Mouse (Mus musculus) heart, embryonic 12.5 days (tissue): ENCODE measurements around the gene Upp1. TPM values are rescaled to one million over a fixed set of nuclear protein-coding genes. Genes with fewer than 3 reads are reported as not detected.

ENCODE experiments used
- ATAC-seq: fragments of 200-750 bp; cut with Nextera tagmentation; 2 replicates; pipeline ENCODE4 v1.8.0; 2017; ENCODE audit warnings: moderate TSS enrichment, moderate library complexity; ENCODE audit not compliant: insufficient number of reproducible peaks, low FRiP score
- H3K27ac ChIP-seq: fragments of 300-500 bp; sonication (generic); 2 replicates; pipeline ENCODE4 v1.5.1; 2016; ENCODE audit warnings: mild to moderate bottlenecking, moderate library complexity; ENCODE audit not compliant: poor library complexity, severe bottlenecking
- H3K27me3 ChIP-seq: fragments of 300-500 bp; sonication (generic); replicated peaks from 2 replicates; pipeline ENCODE4 v1.6.1; 2016; ENCODE audit warnings: mild to moderate bottlenecking, moderate library complexity
- H3K36me3 ChIP-seq: fragments of 300-500 bp; sonication (generic); 2 replicates; pipeline ENCODE4 v1.6.1; 2016; ENCODE audit warnings: mild to moderate bottlenecking, moderate library complexity
- H3K4me1 ChIP-seq: fragments of 300-500 bp; sonication (generic); replicated peaks from 2 replicates; pipeline ENCODE4 v1.6.1; 2016; ENCODE audit warnings: mild to moderate bottlenecking
- H3K4me2 ChIP-seq: fragments of 300-500 bp; sonication (generic); 2 replicates; pipeline ENCODE4 v1.6.1; 2016; ENCODE audit warnings: mild to moderate bottlenecking, moderate library complexity
- H3K4me3 ChIP-seq: fragments of 300-500 bp; sonication (generic); 2 replicates; pipeline ENCODE4 v1.5.1; 2016; ENCODE audit warnings: mild to moderate bottlenecking
- H3K9ac ChIP-seq: fragments of 300-500 bp; sonication (generic); 2 replicates; pipeline ENCODE4 v1.6.1; 2016; ENCODE audit warnings: mild to moderate bottlenecking, moderate library complexity
- H3K9me3 ChIP-seq: fragments of 300-500 bp; sonication (generic); replicated peaks from 2 replicates; pipeline ENCODE4 v1.6.1; 2016; ENCODE audit warnings: mild to moderate bottlenecking, moderate library complexity
- WGBS: fragments of 180-500 bp; shearing (Covaris S2); methylation state at CpG from one replicate; pipeline ENCODE4 v1.1.7; 2016; 5-methylcytosine and 5-hydroxymethylcytosine counted together
- polyA plus RNA-seq: library from polyadenylated mRNA; unstranded; fragments of >200 nt; fragmentation: Nextera tagmentation; extraction: Ambion mirVana; gene quantifications from 2 replicates; pipeline ENCODE4 v1.2.1, GENCODE M21; 2016

The Upp1 gene
- 23.3 and 25.1 TPM in 2 replicates for polyA plus RNA-seq

- Histone ChIP-seq H3K4me1 (peaks cover 35% of the 10 kb centered on the region), H3K9ac (peak within 1 kb of the TSS; percentile 73), H3K27ac (peak within 1 kb of the TSS; percentile 75), H3K27me3 (peaks cover 13% of the 10 kb centered on the region; the same call in 1 of the 2 replicates), H3K9me3 (no peaks in the 10 kb centered on the region), H3K36me3 (no peaks in the 10 kb centered on the region), H3K4me2 (peak within 1 kb of the TSS; percentile 96), H3K4me3 (peak within 1 kb of the TSS; percentile 63)
- ATAC-seq: no peak
- WGBS: 2% methylated on average over 7 of the region's 7 CpGs
These were observed at the start of gene Upp1 for GRCm38 (mm10) chr11:9118050-9118420. Gene Upp1, plus strand, starts transcription at chr11:9118103.

- H3K4me2 ChIP-seq: no peak overlapping the region
- no peaks in the 10 kb centered on the region for H3K4me1 ChIP-seq
- H3K9me3 ChIP-seq: no peaks in the 10 kb centered on the region
- WGBS: 81% methylated on average over 3 of the region's 3 CpGs
- no peak overlapping the region for H3K4me3 ChIP-seq
- H3K27ac ChIP-seq: no peak overlapping the region
- H3K9ac ChIP-seq: no peak overlapping the region
- H3K27me3 ChIP-seq: no peaks in the 10 kb centered on the region
- H3K36me3 ChIP-seq: no peaks in the 10 kb centered on the region
- no peak for ATAC-seq
These were observed 41.5 kb upstream of the Upp1 start for GRCm38 (mm10) chr11:9076444-9076843.

- no peaks in the 10 kb centered on the region for H3K36me3 ChIP-seq
- H3K9me3 ChIP-seq: no peaks in the 10 kb centered on the region
- H3K27me3 ChIP-seq: peaks cover 13% of the 10 kb centered on the region; the same call in 1 of the 2 replicates
- ATAC-seq: no peak
- H3K9ac ChIP-seq: no peak overlapping the region
- H3K4me1 ChIP-seq: peaks cover 23% of the 10 kb centered on the region
- H3K4me2 ChIP-seq: no peak overlapping the region
- no peak overlapping the region for H3K4me3 ChIP-seq
- no peak overlapping the region for H3K27ac ChIP-seq
- WGBS: 51% methylated on average over 2 of the region's 2 CpGs
These were observed 4.7 kb upstream of the Upp1 start for GRCm38 (mm10) chr11:9113189-9113588.

- Histone ChIP-seq H3K36me3 (no peaks in the 10 kb centered on the region), H3K27me3 (peaks cover 13% of the 10 kb centered on the region; the same call in 1 of the 2 replicates), H3K4me1 (peaks cover 35% of the 10 kb centered on the region), H3K4me2 (peak overlapping the region; percentile 96), H3K9ac (no peak overlapping the region), H3K4me3 (peak overlapping the region; percentile 34; the same call in 1 of the 2 replicates), H3K9me3 (no peaks in the 10 kb centered on the region), H3K27ac (no peak overlapping the region)
- no peak for ATAC-seq
- 15% methylated on average over 9 of the region's 9 CpGs for WGBS
These were observed 2.4 kb upstream of the Upp1 start for GRCm38 (mm10) chr11:9115367-9116120.

- H3K27me3 ChIP-seq: peaks cover 13% of the 10 kb centered on the region; the same call in 1 of the 2 replicates
- WGBS: 3% methylated on average over 10 of the region's 10 CpGs
- H3K9me3 ChIP-seq: no peaks in the 10 kb centered on the region
- no peaks in the 10 kb centered on the region for H3K36me3 ChIP-seq
- H3K4me3 ChIP-seq: peak overlapping the region; percentile 34
- H3K27ac ChIP-seq: no peak overlapping the region
- peak overlapping the region; percentile 96 for H3K4me2 ChIP-seq
- peaks cover 35% of the 10 kb centered on the region for H3K4me1 ChIP-seq
- no peak for ATAC-seq
- H3K9ac ChIP-seq: peak overlapping the region; percentile 13; the same call in 1 of the 2 replicates
These were observed 1.8 kb upstream of the Upp1 start for GRCm38 (mm10) chr11:9116121-9116520.

- H3K27ac ChIP-seq: peak overlapping the region; percentile 75
- H3K4me1 ChIP-seq: peaks cover 35% of the 10 kb centered on the region
- peak overlapping the region; percentile 96 for H3K4me2 ChIP-seq
- H3K9ac ChIP-seq: no peak overlapping the region
- no peaks in the 10 kb centered on the region for H3K9me3 ChIP-seq
- H3K27me3 ChIP-seq: peaks cover 13% of the 10 kb centered on the region; the same call in 1 of the 2 replicates
- H3K4me3 ChIP-seq: no peak overlapping the region
- H3K36me3 ChIP-seq: no peaks in the 10 kb centered on the region
- 3% methylated on average over 3 of the region's 3 CpGs for WGBS
- ATAC-seq: no peak
These were observed 987 bp upstream of the Upp1 start for GRCm38 (mm10) chr11:9116916-9117315.

GRCm38 (mm10) chr11:9117358-9118049, 399 bp upstream of the Upp1 start:
- peaks cover 13% of the 10 kb centered on the region; the same call in 1 of the 2 replicates for H3K27me3 ChIP-seq
- H3K9ac ChIP-seq: peak overlapping the region; percentile 73
- H3K27ac ChIP-seq: peak overlapping the region; percentile 75
- H3K36me3 ChIP-seq: no peaks in the 10 kb centered on the region
- peak overlapping the region; percentile 63 for H3K4me3 ChIP-seq
- WGBS: 2% methylated on average over 13 of the region's 13 CpGs
- peak; percentile 80 for ATAC-seq
- H3K4me1 ChIP-seq: peaks cover 35% of the 10 kb centered on the region
- no peaks in the 10 kb centered on the region for H3K9me3 ChIP-seq
- peak overlapping the region; percentile 96 for H3K4me2 ChIP-seq

- Histone ChIP-seq H3K4me1 (peaks cover 35% of the 10 kb centered on the region), H3K4me3 (peak overlapping the region; percentile 63), H3K9me3 (no peaks in the 10 kb centered on the region), H3K36me3 (0 out of 2 replicates have a peak, but pooled peaks cover 3% of the 10 kb centered on the region), H3K9ac (peak overlapping the region; percentile 73), H3K27ac (peak overlapping the region; percentile 75; the same call in 1 of the 2 replicates), H3K4me2 (peak overlapping the region; percentile 96), H3K27me3 (peaks cover 13% of the 10 kb centered on the region; the same call in 1 of the 2 replicates)
- peak; percentile 56 for ATAC-seq
- under 1% methylated on average over 40 of the region's 40 CpGs for WGBS
These were observed 668 bp downstream of the Upp1 start for GRCm38 (mm10) chr11:9118421-9119121.

- Histone ChIP-seq H3K27me3 (peaks cover 9% of the 10 kb centered on the region; the same call in 1 of the 2 replicates), H3K9me3 (no peaks in the 10 kb centered on the region), H3K4me1 (peaks cover 35% of the 10 kb centered on the region), H3K4me3 (peak overlapping the region; percentile 63), H3K9ac (peak overlapping the region; percentile 73; the same call in 1 of the 2 replicates), H3K36me3 (0 out of 2 replicates have a peak, but pooled peaks cover 3% of the 10 kb centered on the region), H3K4me2 (peak overlapping the region; percentile 96), H3K27ac (no peak overlapping the region)
- no peak for ATAC-seq
- 14% methylated on average over 22 of the region's 22 CpGs for WGBS
These were observed 1.5 kb downstream of the Upp1 start for GRCm38 (mm10) chr11:9119231-9120020.

- no peak for ATAC-seq
- 68% methylated on average over 4 of the region's 4 CpGs for WGBS
These were observed 4.4 kb downstream of the Upp1 start for GRCm38 (mm10) chr11:9122315-9122714.

More at GRCm38 (mm10) chr11:9122315-9122714, 4.4 kb downstream of the Upp1 start:
- no peaks in the 10 kb centered on the region for H3K9me3 ChIP-seq
- 0 out of 2 replicates have a peak, but pooled peaks cover 3% of the 10 kb centered on the region for H3K36me3 ChIP-seq
- no peak overlapping the region for H3K4me2 ChIP-seq
- H3K4me1 ChIP-seq: peaks cover 20% of the 10 kb centered on the region
- no peak overlapping the region for H3K4me3 ChIP-seq
- no peak overlapping the region for H3K9ac ChIP-seq
- no peaks in the 10 kb centered on the region for H3K27me3 ChIP-seq
- no peak overlapping the region for H3K27ac ChIP-seq
